Mouse (Mus musculus): ENCODE measurements around the gene Snapc3. TPM values are rescaled to one million over a fixed set of nuclear protein-coding genes. Genes with fewer than 3 reads are reported as not detected.
"Not testable (repeated sequence)": the region's sequence is repeated elsewhere in the genome, so short reads cannot be mapped to it uniquely, and the experiment has no call there.

Gene Snapc3
- polyA plus RNA-seq, 1 experiment from 2014 or later = 7.8 TPM

GRCm38 (mm10) chr4:83500154-83501036 lies 82.9 kb downstream of the Snapc3 start:
- Histone ChIP-seq H3K4me1 (ENCODE audit: control insufficient read depth, low read depth, low read length) (no peaks in the 10 kb centered on the region), H3K9ac (ENCODE audit: low read depth, low read length) (no peak overlapping the region), H3K27ac (ENCODE audit: low read length) (no peak overlapping the region), H3K4me2 (ENCODE audit: low read depth, low read length) (no peak overlapping the region), H3K27me3 (ENCODE audit: control insufficient read depth, insufficient read depth, low read depth, low read length) (no peaks in the 10 kb centered on the region), H3K36me3 (ENCODE audit: control insufficient read depth, insufficient read depth) (no peaks in the 10 kb centered on the region), H3K4me3 (ENCODE audit: low read depth, low read length) (no peak overlapping the region), H3K9me3 (replicated peaks; ENCODE audit: control insufficient read depth, low read length) (no peaks in the 10 kb centered on the region)
- ATAC-seq (ENCODE audit: low read depth) = no peak
- WGBS (ENCODE audit: insufficient replicate concordance) = 19% methylated on average over 22 of the region's 22 CpGs

DNA sequence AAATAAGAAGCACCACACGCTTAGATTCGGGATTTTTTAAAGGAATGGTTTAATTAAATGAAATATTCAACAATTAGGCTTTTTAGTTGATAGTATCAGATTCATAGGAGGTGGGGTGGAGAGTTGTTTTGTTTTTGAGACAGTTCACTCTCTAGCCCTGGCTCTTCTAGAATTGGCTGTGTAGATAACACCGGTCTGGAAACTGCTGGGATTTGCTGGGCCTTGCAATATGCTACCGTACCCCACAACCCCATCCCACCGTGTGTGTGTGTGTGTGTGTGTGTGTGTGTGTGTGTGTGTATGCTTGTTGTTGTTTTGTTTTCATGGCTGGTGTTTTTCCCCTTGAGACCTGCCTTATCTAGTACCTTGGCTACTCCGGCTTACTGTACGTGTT lies 83.5 kb downstream of the Snapc3 start:
- no peak overlapping the region for H3K9ac ChIP-seq (ENCODE audit: low read depth, low read length)
- no peak overlapping the region for H3K27ac ChIP-seq (ENCODE audit: low read length)
- no peaks in the 10 kb centered on the region for H3K36me3 ChIP-seq (ENCODE audit: control insufficient read depth, insufficient read depth)
- 35% methylated on average over 7 of the region's 7 CpGs for WGBS (ENCODE audit: insufficient replicate concordance)
- ATAC-seq (ENCODE audit: low read depth) = no peak
- no peaks in the 10 kb centered on the region for H3K4me1 ChIP-seq (ENCODE audit: control insufficient read depth, low read depth, low read length)
- H3K4me2 ChIP-seq (ENCODE audit: low read depth, low read length) = no peak overlapping the region
- H3K4me3 ChIP-seq (ENCODE audit: low read depth, low read length) = no peak overlapping the region
- H3K27me3 ChIP-seq (ENCODE audit: control insufficient read depth, insufficient read depth, low read depth, low read length) = no peaks in the 10 kb centered on the region
- no peaks in the 10 kb centered on the region for H3K9me3 ChIP-seq (replicated peaks; ENCODE audit: control insufficient read depth, low read length)

DNA sequence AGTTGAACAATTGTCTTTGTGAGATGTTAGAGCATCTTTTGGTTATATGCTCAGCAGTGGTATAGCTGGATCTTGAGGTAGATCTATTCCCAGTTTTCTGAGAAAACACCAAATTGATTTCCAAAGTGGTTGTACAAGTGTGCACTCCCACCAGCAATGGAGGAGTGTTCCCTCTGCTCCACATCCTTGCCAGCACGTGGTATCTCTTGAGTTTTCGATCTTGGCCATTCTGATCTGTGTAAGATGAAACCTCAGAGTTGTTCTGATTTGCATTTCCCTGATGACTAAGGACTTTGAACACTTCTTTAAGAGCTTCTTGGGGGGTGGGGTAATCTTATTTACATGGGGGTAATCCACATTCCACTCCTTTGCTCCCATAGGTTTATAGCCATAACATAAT lies 92.1 kb downstream of the Snapc3 start:
- Histone ChIP-seq H3K27ac (ENCODE audit: low read length) (no peak overlapping the region), H3K4me3 (ENCODE audit: low read depth, low read length) (no peak overlapping the region), H3K36me3 (ENCODE audit: control insufficient read depth, insufficient read depth) (no peaks in the 10 kb centered on the region), H3K9me3 (replicated peaks; ENCODE audit: control insufficient read depth, low read length) (no peaks in the 10 kb centered on the region), H3K4me1 (ENCODE audit: control insufficient read depth, low read depth, low read length) (no peaks in the 10 kb centered on the region), H3K9ac (ENCODE audit: low read depth, low read length) (no peak overlapping the region), H3K27me3 (ENCODE audit: control insufficient read depth, insufficient read depth, low read depth, low read length) (no peaks in the 10 kb centered on the region; the same call in 1 of the 2 replicates), H3K4me2 (ENCODE audit: low read depth, low read length) (no peak overlapping the region)
- WGBS (ENCODE audit: insufficient replicate concordance) = 36% methylated on average over 2 of the region's 2 CpGs
- no peak for ATAC-seq (ENCODE audit: low read depth)

GRCm38 (mm10) chr4:83511083-83511482 lies 93.6 kb downstream of the Snapc3 start:
- H3K4me2 ChIP-seq (ENCODE audit: low read depth, low read length) = no peak overlapping the region
- 70% methylated on average over 8 of the region's 8 CpGs for WGBS (ENCODE audit: insufficient replicate concordance)
- ATAC-seq (ENCODE audit: low read depth) = no peak
- H3K4me3 ChIP-seq (ENCODE audit: low read depth, low read length) = no peak overlapping the region
- no peaks in the 10 kb centered on the region for H3K4me1 ChIP-seq (ENCODE audit: control insufficient read depth, low read depth, low read length)
- H3K27ac ChIP-seq (ENCODE audit: low read length) = no peak overlapping the region
- H3K9ac ChIP-seq (ENCODE audit: low read depth, low read length) = no peak overlapping the region
- no peaks in the 10 kb centered on the region; the same call in 1 of the 2 replicates for H3K27me3 ChIP-seq (ENCODE audit: control insufficient read depth, insufficient read depth, low read depth, low read length)
- no peaks in the 10 kb centered on the region for H3K9me3 ChIP-seq (replicated peaks; ENCODE audit: control insufficient read depth, low read length)
- H3K36me3 ChIP-seq (ENCODE audit: control insufficient read depth, insufficient read depth) = no peaks in the 10 kb centered on the region

DNA sequence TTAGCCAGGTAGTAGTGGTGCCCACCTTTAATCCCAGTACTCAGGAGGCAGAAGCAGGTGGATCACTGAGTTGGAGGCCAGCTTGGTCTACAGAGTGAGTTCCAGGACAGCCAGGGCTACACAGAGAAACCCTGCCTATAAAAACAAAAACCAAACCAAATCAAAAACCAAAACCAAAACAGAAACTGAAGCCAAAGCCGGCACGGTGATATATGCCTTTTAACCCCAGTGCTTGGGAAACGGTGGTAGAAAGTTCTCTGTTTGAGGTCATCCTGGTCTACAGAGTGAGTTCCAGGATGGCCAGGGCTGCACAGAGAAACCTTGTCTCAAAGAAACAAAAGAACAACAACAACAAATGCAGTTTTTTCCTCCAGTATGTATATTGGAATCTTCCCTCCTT lies 94.7 kb downstream of the Snapc3 start:
- no peak overlapping the region for H3K4me3 ChIP-seq (ENCODE audit: low read depth, low read length)
- H3K36me3 ChIP-seq (ENCODE audit: control insufficient read depth, insufficient read depth) = no peaks in the 10 kb centered on the region
- H3K27ac ChIP-seq (ENCODE audit: low read length) = no peak overlapping the region
- 70% methylated on average over 3 of the region's 3 CpGs for WGBS (ENCODE audit: insufficient replicate concordance)
- H3K9ac ChIP-seq (ENCODE audit: low read depth, low read length) = no peak overlapping the region
- no peak overlapping the region for H3K4me2 ChIP-seq (ENCODE audit: low read depth, low read length)
- no peaks in the 10 kb centered on the region for H3K4me1 ChIP-seq (ENCODE audit: control insufficient read depth, low read depth, low read length)
- H3K27me3 ChIP-seq (ENCODE audit: control insufficient read depth, insufficient read depth, low read depth, low read length) = no peaks in the 10 kb centered on the region; the same call in 1 of the 2 replicates
- ATAC-seq (ENCODE audit: low read depth) = no peak
- no peaks in the 10 kb centered on the region for H3K9me3 ChIP-seq (replicated peaks; ENCODE audit: control insufficient read depth, low read length)

DNA sequence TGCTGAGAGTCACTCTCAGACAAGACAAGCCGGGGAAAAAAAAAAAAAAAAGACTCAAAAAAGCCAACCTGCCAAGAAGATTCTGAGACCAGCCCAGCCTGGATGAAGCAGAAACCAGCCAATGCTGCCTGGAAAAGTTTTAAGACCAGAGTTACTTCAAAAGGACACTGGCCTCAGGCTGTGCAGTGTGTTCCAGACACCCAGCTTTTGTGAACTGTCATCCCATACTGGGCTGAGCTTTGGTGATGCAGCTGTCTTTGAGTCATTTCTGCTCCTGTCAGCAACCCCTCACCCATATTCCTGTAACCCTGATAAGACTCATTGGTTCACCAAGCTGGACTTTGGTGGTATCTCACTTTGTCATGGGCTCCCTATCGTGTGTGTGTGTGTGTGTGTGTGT lies 95.1 kb downstream of the Snapc3 start:
- no peak overlapping the region for H3K27ac ChIP-seq (ENCODE audit: low read length)

DNA sequence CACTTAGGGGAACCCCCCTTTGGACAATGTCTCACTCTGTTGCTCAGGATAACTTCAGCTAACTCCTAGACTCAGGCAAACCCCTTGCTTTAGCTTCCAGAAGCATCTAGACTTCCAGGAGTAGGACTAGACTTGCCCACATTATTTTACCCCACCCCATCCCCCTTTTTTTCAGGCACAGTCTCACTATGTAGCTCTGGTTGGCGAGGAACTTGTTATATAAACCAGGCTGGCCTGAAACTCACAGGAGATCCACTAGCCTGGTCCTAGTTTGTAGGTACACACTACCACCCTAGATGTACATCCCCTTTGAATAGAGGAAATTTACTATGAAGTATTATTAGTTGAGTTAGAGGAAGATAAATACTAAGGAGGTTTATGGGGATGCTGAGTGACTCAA lies 96.7 kb downstream of the Snapc3 start:
- no peaks in the 10 kb centered on the region for H3K36me3 ChIP-seq (ENCODE audit: control insufficient read depth, insufficient read depth)
- no peaks in the 10 kb centered on the region for H3K9me3 ChIP-seq (replicated peaks; ENCODE audit: control insufficient read depth, low read length)
- no peak for ATAC-seq (ENCODE audit: low read depth)
- 40% methylated on average over 1 of the region's 1 CpGs for WGBS (ENCODE audit: insufficient replicate concordance)
- H3K4me2 ChIP-seq (ENCODE audit: low read depth, low read length) = no peak overlapping the region
- no peak overlapping the region for H3K9ac ChIP-seq (ENCODE audit: low read depth, low read length)
- no peaks in the 10 kb centered on the region for H3K4me1 ChIP-seq (ENCODE audit: control insufficient read depth, low read depth, low read length)
- H3K4me3 ChIP-seq (ENCODE audit: low read depth, low read length) = no peak overlapping the region
- H3K27me3 ChIP-seq (ENCODE audit: control insufficient read depth, insufficient read depth, low read depth, low read length) = no peaks in the 10 kb centered on the region
- no peak overlapping the region for H3K27ac ChIP-seq (ENCODE audit: low read length)

More for the DNA sequence above, 95.1 kb downstream of the Snapc3 start:
- ATAC-seq (ENCODE audit: low read depth) = no peak
- 28% methylated on average over 2 of the region's 2 CpGs for WGBS (ENCODE audit: insufficient replicate concordance)
- H3K36me3 ChIP-seq (ENCODE audit: control insufficient read depth, insufficient read depth) = no peaks in the 10 kb centered on the region
- H3K4me1 ChIP-seq (ENCODE audit: control insufficient read depth, low read depth, low read length) = no peaks in the 10 kb centered on the region
- H3K27me3 ChIP-seq (ENCODE audit: control insufficient read depth, insufficient read depth, low read depth, low read length) = no peaks in the 10 kb centered on the region
- no peak overlapping the region for H3K9ac ChIP-seq (ENCODE audit: low read depth, low read length)
- H3K4me3 ChIP-seq (ENCODE audit: low read depth, low read length) = no peak overlapping the region
- no peaks in the 10 kb centered on the region for H3K9me3 ChIP-seq (replicated peaks; ENCODE audit: control insufficient read depth, low read length)
- H3K4me2 ChIP-seq (ENCODE audit: low read depth, low read length) = no peak overlapping the region

GRCm38 (mm10) chr4:83514976-83515669 lies 97.6 kb downstream of the Snapc3 start:
- no peaks in the 10 kb centered on the region for H3K9me3 ChIP-seq (replicated peaks; ENCODE audit: control insufficient read depth, low read length)
- no peak overlapping the region for H3K27ac ChIP-seq (ENCODE audit: low read length)
- no peak overlapping the region for H3K4me2 ChIP-seq (ENCODE audit: low read depth, low read length)
- H3K9ac ChIP-seq (ENCODE audit: low read depth, low read length) = no peak overlapping the region
- 78% methylated on average over 10 of the region's 10 CpGs for WGBS (ENCODE audit: insufficient replicate concordance)
- no peak for ATAC-seq (ENCODE audit: low read depth)
- H3K4me3 ChIP-seq (ENCODE audit: low read depth, low read length) = no peak overlapping the region
- no peaks in the 10 kb centered on the region for H3K27me3 ChIP-seq (ENCODE audit: control insufficient read depth, insufficient read depth, low read depth, low read length)
- no peaks in the 10 kb centered on the region for H3K36me3 ChIP-seq (ENCODE audit: control insufficient read depth, insufficient read depth)
- no peaks in the 10 kb centered on the region for H3K4me1 ChIP-seq (ENCODE audit: control insufficient read depth, low read depth, low read length)

GRCm38 (mm10) chr4:83516144-83516543 lies 98.6 kb downstream of the Snapc3 start:
- ATAC-seq (ENCODE audit: low read depth); H3K36me3 ChIP-seq (ENCODE audit: control insufficient read depth, insufficient read depth); H3K4me1 ChIP-seq (ENCODE audit: control insufficient read depth, low read depth, low read length); H3K4me3 ChIP-seq (ENCODE audit: low read depth, low read length); H3K9me3 ChIP-seq (replicated peaks; ENCODE audit: control insufficient read depth, low read length); H3K27me3 ChIP-seq (ENCODE audit: control insufficient read depth, insufficient read depth, low read depth, low read length); H3K9ac ChIP-seq (ENCODE audit: low read depth, low read length); H3K4me2 ChIP-seq (ENCODE audit: low read depth, low read length); H3K27ac ChIP-seq (ENCODE audit: low read length): not testable (repeated sequence)
- WGBS (ENCODE audit: insufficient replicate concordance) = 73% methylated on average over 5 of the region's 6 CpGs

Measured in liver, embryonic 16.5 days (tissue).